Mouse (Mus musculus): ENCODE measurements around the gene Alpk3.

GRCm38 (mm10) chr7:81100341-81100740, 42.9 kb downstream of the Alpk3 start:
- TF ChIP-seq CTCF (IDR thresholded peaks at IDR 0.05; ENCODE audit: low read depth) (no peak), EP300 (IDR thresholded peaks at IDR 0.05; ENCODE audit: low read depth) (no peak)

All from heart, postnatal 0 days (tissue).